Mouse (Mus musculus) layer of hippocampus, postnatal 36 days (tissue): ENCODE data around the gene Lsm14a. TPM values are rescaled to one million over a fixed set of nuclear protein-coding genes. Genes with fewer than 3 reads are reported as not detected.
A peak's percentile ranks its signal among the peaks of the same experiment; 100 is the strongest.
"Not testable (repeated sequence)": the region's sequence is repeated elsewhere in the genome, so short reads cannot be mapped to it uniquely, and the experiment has no call there.

Source experiments
- DNase-seq, 2 experiments: peaks; one replicate each; pipeline ENCODE4 v3.0.0; 2022
- total RNA-seq, 2 experiments: library from RNA; stranded (reverse); gene quantifications; 2 replicates each; pipeline ENCODE4 v1.2.3; 2021

The Lsm14a gene
- total RNA-seq, 2 experiments from 2014 or later = 84.8 to 85.5 TPM

GRCm38 (mm10) chr7:34355629-34356028 lies 37.5 kb downstream of the Lsm14a start:
- no peak for DNase-seq

- DNase-seq = no peak
Observed at GRCm38 (mm10) chr7:34351997-34352396, 41.1 kb downstream of the Lsm14a start.

- DNase-seq = no peak
Observed at GRCm38 (mm10) chr7:34350166-34350565, 42.9 kb downstream of the Lsm14a start.

GRCm38 (mm10) chr7:34348011-34348410 lies 45.1 kb downstream of the Lsm14a start:
- no peak for DNase-seq

- no peak for DNase-seq
Observed at GRCm38 (mm10) chr7:34347041-34347440, 46.1 kb downstream of the Lsm14a start.

GRCm38 (mm10) chr7:34346505-34346904 lies 46.6 kb downstream of the Lsm14a start:
- DNase-seq = no peak

- no peak for DNase-seq
Observed at GRCm38 (mm10) chr7:34342040-34342793, 50.9 kb downstream of the Lsm14a start.

- no peak for DNase-seq
Observed at GRCm38 (mm10) chr7:34340841-34341240, 52.3 kb downstream of the Lsm14a start.

GRCm38 (mm10) chr7:34339164-34339489 lies 54.0 kb downstream of the Lsm14a start:
- no peak for DNase-seq

- no peak for DNase-seq
Observed at GRCm38 (mm10) chr7:34338445-34339163, 54.5 kb downstream of the Lsm14a start.

- no peak for DNase-seq
Observed at GRCm38 (mm10) chr7:34337268-34337667, 55.8 kb downstream of the Lsm14a start.

- DNase-seq = not testable (repeated sequence)
Observed at GRCm38 (mm10) chr7:34336545-34336944, 56.6 kb downstream of the Lsm14a start.

- DNase-seq = no peak
Observed at GRCm38 (mm10) chr7:34327493-34327892, 65.6 kb downstream of the Lsm14a start.

GRCm38 (mm10) chr7:34324857-34325256 lies 68.3 kb downstream of the Lsm14a start:
- DNase-seq = no peak

GRCm38 (mm10) chr7:34324005-34324404 lies 69.1 kb downstream of the Lsm14a start:
- DNase-seq = no peak

GRCm38 (mm10) chr7:34323351-34323750 lies 69.8 kb downstream of the Lsm14a start:
- no peak for DNase-seq

GRCm38 (mm10) chr7:34321958-34322357 lies 71.2 kb downstream of the Lsm14a start:
- no peak for DNase-seq

- no peak for DNase-seq
Observed at GRCm38 (mm10) chr7:34321119-34321518, 72.0 kb downstream of the Lsm14a start.

GRCm38 (mm10) chr7:34319957-34320356 lies 73.2 kb downstream of the Lsm14a start:
- peak in 1 of 2 experiments; percentile 44 for DNase-seq

GRCm38 (mm10) chr7:34319123-34319522 lies 74.0 kb downstream of the Lsm14a start:
- no peak for DNase-seq

- DNase-seq = peak in 1 of 2 experiments; percentile 35
Observed at GRCm38 (mm10) chr7:34317901-34318476, 75.1 kb downstream of the Lsm14a start.

- peak; percentile 87 to 89 for DNase-seq
Observed at GRCm38 (mm10) chr7:34313443-34313875, 79.7 kb downstream of the Lsm14a start, which contains the start of gene 4931406P16Rik. 4931406P16Rik (minus strand) TSS chr7:34313551.

GRCm38 (mm10) chr7:34312786-34313442 lies 80.2 kb downstream of the Lsm14a start:
- peak in 1 of 2 experiments; percentile 8 for DNase-seq
